Mouse (Mus musculus) erythroid progenitor cell, adult 5-6 weeks (primary cell): ENCODE measurements around the gene Ing2. TPM values are rescaled to one million over a fixed set of nuclear protein-coding genes. Genes with fewer than 3 reads are reported as not detected.

ENCODE experiments used
- ATAC-seq: replicated peaks from 2 replicates; pipeline ENCODE4 v1.8.0; 2016; ENCODE audit warnings: moderate number of reproducible peaks, mild to moderate bottlenecking, moderate TSS enrichment, inconsistent platforms; ENCODE audit not compliant: poor library complexity, low FRiP score, severe bottlenecking
- total RNA-seq, 2 experiments: library from RNA; stranded (forward) in 1 of 2; stranded (reverse) in 1 of 2; fragments of 150-400 nt in 1 of 2; fragments of 186-747, 209-891 nt in 1 of 2; gene quantifications; 2 replicates each; pipeline versions ENCODE4 v1.2.3 to v1.2.4; 2015 to 2017; ENCODE audit warnings: low replicate concordance in 2 of 2

The Ing2 gene
- total RNA-seq, 2 experiments from 2014 or later: 16.8 to 31.5 TPM

- no peak for ATAC-seq
Observed at GRCm38 (mm10) chr8:47676631-47677030, 1.3 kb upstream of the Ing2 start.

DNA sequence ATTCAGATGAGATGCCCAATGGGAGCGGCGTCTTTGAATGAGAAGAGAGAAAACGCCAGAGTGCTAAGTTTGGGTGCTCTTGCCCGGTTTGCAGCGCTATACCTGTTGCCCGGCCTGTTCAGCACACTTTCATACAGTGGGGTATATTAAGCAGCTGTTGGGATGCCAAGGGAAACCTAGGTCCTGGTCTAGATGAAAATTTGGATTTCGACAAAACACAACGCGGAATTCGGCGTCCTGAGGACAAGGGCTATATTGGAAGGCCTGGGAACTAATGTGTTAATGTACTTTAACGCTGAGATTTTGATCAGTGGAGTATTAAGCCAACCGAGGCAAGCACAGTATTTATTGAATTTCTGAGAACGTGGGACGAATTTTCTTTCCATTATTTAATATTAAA, 868 bp upstream of the Ing2 start:
- no peak for ATAC-seq

- peak; percentile 39; the same call in 1 of the 2 replicates for ATAC-seq
Observed at GRCm38 (mm10) chr8:47675786-47676185, 430 bp upstream of the Ing2 start.

DNA sequence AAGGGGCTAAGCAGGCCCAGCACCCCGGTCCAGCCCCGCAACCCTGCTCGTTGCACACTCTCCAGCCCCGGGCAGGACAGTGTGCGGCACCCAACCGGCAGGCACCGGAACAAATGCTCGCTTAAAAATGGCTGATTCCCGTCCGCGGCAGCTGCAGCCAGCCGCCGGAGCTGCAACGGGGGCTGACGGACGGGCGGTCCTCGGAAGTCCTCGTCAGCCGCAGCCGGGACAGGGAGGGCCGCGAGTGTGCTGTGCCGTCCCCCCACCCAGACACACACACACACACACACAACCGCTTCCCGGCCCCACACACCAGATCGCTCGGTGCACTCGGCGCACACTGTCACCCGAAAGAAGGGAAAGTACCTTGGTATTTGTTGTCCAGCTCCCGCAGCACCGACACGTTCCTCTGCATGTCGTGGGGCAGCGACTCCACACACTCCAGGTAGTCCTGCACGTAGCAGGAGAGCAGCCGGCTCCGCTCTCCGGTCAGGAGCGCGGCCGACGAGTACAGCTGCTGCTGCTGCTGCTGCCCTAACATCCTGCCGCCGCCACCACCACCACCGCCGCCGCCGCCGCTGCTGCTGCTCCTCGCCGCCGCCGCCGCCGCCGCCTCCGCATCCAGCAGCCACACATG, 1.1 kb downstream of the Ing2 start:
- peak; percentile 13 for ATAC-seq

DNA sequence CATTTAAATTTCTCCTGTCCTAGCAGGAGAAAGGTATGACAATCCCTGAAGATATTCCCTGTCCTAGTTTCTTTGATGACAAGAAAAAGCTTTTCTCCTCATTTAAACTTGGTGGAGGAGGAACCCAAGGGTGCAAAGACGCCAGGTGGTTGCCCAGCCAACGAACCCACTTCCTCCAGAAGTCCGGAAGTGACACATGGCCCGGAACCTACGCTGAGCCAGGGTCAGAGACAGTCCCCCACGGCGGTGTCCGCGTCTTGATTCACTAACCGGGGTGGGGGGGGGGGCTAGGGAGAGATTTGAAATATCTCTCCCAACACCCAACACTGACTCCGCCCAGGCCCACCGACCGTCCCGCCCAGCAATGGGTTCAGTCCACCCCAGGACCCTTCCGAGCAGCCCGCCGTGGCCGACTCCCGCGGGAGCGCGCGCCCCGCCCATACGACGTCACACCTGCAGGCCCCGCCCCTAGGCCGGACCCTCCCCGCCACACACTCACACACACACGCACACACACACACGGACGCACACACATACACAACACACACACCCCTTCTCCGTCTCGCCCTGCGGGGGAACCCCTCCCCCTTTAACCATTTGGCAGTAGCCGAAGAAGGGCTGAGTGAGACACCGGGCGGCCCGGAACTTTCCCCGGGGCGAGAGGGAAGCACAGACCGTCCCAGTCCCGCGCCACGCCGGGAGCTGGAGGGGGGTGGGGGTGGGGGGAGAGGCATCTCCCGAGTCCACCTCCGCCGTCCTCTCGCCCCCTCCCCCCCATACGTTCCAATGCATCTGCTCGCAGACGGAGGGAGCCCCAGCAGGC, 1.8 kb downstream of the Ing2 start:
- peak; percentile 49 for ATAC-seq

GRCm38 (mm10) chr8:47664231-47664785, 11.0 kb downstream of the Ing2 start:
- no peak for ATAC-seq

DNA sequence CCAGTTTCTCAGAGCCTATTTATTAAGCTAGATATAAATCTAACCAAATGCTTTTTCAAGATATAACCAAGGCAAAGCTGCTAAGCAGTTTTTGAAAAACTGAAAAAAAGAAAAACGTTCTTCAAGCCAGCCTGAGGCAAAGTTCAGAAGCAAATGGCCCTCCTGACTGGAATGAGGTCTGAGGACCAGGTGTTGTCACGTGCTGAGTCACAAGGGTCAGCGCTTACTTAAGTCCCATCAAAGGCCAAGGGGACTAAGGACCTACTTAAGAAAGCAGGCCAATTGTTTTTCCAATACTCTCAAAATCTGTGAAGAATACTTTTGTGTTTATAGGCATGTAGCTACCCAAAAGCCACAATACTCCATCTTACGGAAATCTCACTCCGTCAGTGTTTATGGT, 12.2 kb downstream of the Ing2 start:
- no peak for ATAC-seq

DNA sequence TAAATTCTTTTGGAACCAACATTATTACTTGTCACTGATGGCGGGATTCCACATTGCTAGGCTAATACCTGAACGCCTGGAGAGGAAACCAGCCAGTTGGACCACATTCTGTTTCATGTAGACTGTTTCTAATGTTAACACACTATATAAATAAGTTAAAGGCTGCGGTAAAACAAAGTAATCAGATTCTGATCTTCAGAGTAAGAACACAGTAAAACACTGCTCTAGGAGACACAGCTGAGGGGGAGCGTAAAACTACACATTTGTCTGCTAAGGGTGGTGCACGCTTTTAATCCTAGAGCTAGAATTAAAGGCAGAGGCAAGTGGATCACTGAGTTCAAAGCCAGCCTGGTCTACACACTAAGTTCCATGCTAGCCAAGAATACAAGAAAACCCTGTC, 12.6 kb downstream of the Ing2 start:
- ATAC-seq: no peak

- no peak for ATAC-seq
Observed at GRCm38 (mm10) chr8:47660394-47660793, 15.0 kb downstream of the Ing2 start.

DNA sequence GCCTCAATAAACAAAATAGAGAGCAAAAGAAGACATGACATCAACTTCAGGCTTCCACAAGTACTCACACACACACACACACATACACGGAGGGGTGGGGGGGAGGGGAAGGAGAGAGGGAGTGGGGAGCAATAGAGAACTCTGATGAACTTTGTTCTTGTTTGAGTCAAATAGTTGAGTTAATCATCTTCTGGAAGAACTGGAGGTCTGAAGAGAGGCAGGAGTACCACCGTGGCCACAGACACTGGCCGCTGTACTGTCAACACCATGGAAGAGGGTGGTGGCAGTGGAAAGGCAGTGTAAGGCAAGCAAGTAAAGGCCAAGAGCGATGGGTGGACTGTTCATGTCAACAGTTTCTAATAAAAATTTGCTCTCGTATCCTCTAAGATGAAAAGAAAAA, 15.9 kb downstream of the Ing2 start:
- no peak for ATAC-seq

DNA sequence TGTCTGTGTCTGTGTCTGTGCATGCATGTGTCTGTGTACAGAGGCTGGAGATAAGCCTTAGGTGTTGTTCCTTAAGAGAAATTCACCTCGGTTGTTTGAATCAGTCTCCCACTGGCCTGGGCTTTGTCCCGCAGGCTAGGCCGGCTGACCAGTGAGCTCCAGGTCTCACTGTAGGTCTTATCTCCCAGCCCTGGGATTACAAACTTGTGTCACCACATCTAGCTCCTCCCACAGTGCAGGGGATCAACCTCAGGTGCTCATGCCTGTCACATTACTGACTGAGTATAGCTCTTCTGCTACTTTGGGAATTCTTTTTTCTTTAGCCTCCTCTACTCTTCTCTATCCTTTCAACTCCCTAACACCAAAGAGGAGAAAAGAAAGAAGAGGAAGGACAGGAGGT, 20.9 kb downstream of the Ing2 start:
- ATAC-seq: no peak

DNA sequence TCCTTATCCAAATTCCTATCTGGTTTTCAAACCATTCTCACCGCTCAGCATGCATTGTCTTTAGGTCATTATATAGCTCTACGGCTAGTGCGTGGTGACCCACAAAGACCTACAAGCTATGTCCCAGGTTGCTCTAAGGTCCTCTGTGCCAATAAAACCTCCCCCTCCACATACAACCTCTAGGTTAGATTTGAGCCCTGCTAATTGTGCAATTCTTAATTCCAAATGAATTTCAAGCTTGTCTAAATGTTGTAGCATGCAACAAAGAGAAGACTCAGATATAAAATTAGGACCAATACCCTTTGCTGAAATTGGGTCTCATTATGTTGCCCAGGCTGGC, 22.6 kb downstream of the Ing2 start:
- no peak for ATAC-seq

- ATAC-seq: no peak
Observed at GRCm38 (mm10) chr8:47651913-47652736, 23.2 kb downstream of the Ing2 start.

GRCm38 (mm10) chr8:47650853-47651252, 24.5 kb downstream of the Ing2 start:
- no peak for ATAC-seq

GRCm38 (mm10) chr8:47649551-47649950, 25.8 kb downstream of the Ing2 start:
- ATAC-seq: no peak

DNA sequence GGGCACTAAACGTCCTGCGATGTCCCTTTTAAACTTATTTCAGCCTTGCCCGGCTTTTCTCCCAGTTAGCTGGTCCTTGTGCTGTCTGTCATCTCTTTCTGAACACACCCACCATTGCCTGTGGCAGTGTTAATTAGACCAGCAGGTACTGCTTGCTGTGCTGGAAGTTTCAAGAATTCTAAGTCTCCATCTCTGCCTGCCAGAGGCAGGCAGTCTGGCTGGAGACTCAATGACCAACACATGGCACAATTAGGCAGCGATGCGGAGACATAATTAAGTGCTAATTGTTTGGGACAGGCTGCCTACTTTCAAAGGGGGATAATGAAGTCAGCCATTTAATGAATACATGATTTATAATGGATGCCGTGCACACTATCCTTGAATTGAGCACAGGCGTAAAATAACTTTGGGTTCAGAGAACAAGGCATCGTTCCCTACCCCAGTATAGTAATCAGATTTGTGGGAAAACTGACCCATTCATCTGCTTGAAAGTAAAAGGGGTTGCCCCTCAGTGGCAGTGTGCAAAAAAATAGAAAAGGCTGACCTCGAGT, 32.8 kb downstream of the Ing2 start:
- ATAC-seq: no peak

GRCm38 (mm10) chr8:47637152-47637551, 38.2 kb downstream of the Ing2 start:
- ATAC-seq: no peak

- ATAC-seq: no peak
Observed at GRCm38 (mm10) chr8:47636032-47636431, 39.3 kb downstream of the Ing2 start.

DNA sequence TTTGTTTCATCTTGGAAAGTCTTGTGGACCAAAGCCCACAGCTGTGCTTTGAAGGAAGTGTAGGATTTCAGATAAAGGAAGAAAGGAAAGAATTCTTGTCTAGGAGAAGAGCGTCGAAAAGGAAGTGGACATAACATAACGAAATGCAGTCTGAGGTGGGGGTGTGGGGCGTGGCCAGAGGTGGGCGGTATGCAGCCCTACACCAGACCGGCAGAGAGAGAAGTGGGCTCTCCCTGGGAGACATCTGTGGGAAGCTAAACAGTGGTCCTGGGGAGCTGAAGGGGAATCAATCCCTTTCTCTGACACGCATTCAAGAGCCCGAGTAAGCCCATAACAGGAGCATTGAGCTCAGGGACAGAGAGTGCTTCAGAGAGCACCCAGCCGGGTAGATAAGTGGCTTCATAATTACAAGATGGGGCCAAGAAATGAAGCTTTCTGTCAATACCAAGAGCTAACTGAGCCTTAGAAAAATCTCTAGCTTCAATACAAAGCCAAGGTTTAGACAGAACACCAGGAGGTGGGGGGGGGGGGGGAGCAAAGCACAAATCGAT, 40.5 kb downstream of the Ing2 start:
- ATAC-seq: no peak

DNA sequence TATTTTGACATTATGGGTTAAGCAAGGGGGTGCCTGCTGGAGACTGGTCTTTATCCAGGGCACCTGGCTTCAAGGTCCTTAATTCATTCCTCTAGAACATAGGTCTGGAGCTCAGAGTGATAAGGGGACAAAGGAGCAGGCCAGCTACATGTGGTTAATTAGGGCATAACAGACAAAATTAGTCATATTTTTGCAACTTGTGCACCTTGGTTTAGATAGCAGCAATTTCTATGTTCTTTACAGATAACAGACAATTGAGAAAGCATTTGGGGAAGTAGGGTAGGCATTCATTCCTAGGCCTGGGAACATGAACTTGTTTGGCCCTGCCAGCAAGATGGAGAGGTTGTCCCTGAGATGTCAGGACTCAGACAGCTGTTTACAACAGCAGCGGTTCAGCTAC, 54.2 kb downstream of the Ing2 start:
- ATAC-seq: no peak
